Mouse (Mus musculus): ENCODE results near the gene Etl4. TPM values are rescaled to one million over a fixed set of nuclear protein-coding genes. Genes with fewer than 3 reads are reported as not detected.

The Etl4 gene
- polyA plus RNA-seq, 1 experiment from 2014 or later: 12.4 TPM

- peaks cover 32% of the 10 kb centered on the region for H3K36me3 ChIP-seq (ENCODE audit: control insufficient read depth, insufficient read depth, low read length)
- no peaks in the 10 kb centered on the region for H3K9me3 ChIP-seq (ENCODE audit: control insufficient read depth, low read length)
- H3K27me3 ChIP-seq (ENCODE audit: control insufficient read depth, insufficient read depth, low read length): no peaks in the 10 kb centered on the region
- DNase-seq (ENCODE audit: low spot score): no peak
- no peak overlapping the region for H3K4me2 ChIP-seq (replicated peaks; ENCODE audit: low read depth)
- no peaks in the 10 kb centered on the region for H3K4me1 ChIP-seq (replicated peaks; ENCODE audit: control insufficient read depth, insufficient read depth)
- no peak for ATAC-seq (ENCODE audit: low FRiP score, low TSS enrichment)
- no peak overlapping the region for H3K27ac ChIP-seq (replicated peaks)
- H3K4me3 ChIP-seq (ENCODE audit: low read depth, low read length): no peak overlapping the region
- H3K9ac ChIP-seq (ENCODE audit: low read length): no peak overlapping the region
- no peak for TF ChIP-seq CTCF (IDR thresholded peaks at IDR 0.05; ENCODE audit: low read depth)
- 94% methylated on average over 18 of the region's 18 CpGs for WGBS
Observed at GRCm38 (mm10) chr2:20849346-20849745, 939.8 kb downstream of the Etl4 start.

Small RNAs within 50 kb of the gene (microRNA-seq; reads per million reads assigned to microRNA genes)
- gene Gm44457: not detected
